Mouse (Mus musculus) CD4-positive naive resting alpha-beta T cell, adult 57 days (primary cell): ENCODE results near the gene Cd81. TPM values are rescaled to one million over a fixed set of nuclear protein-coding genes. Genes with fewer than 3 reads are reported as not detected.

Experiments used
- total RNA-seq: library from RNA; stranded (reverse); gene quantifications from one replicate; pipeline ENCODE4 v1.2.4, GENCODE M21; 2023

Cd81 gene
- total RNA-seq = 42.0 TPM

DNA sequence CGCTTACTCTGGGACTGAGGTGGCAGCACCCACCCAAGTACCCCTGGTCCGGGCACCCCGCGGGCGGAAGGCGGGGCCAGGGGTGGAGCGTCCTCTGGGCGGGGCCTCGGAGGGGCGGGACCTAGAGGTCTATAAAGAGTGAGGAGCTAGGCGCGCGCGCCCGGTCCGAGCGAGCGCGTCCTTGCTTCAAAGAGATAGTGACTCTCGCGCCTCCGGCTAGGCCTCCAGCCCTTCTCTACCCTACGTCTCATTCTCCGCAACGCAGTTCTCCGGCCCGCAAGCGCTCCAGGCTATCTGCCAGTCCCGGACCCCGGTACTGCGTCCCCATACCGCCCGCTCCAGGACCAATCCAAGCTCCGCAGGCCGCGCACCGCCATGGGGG, at the start of gene Cd81:
Gene Cd81, plus strand, starts transcription at position 114 of the 382 bp plus-strand sequence.

DNA sequence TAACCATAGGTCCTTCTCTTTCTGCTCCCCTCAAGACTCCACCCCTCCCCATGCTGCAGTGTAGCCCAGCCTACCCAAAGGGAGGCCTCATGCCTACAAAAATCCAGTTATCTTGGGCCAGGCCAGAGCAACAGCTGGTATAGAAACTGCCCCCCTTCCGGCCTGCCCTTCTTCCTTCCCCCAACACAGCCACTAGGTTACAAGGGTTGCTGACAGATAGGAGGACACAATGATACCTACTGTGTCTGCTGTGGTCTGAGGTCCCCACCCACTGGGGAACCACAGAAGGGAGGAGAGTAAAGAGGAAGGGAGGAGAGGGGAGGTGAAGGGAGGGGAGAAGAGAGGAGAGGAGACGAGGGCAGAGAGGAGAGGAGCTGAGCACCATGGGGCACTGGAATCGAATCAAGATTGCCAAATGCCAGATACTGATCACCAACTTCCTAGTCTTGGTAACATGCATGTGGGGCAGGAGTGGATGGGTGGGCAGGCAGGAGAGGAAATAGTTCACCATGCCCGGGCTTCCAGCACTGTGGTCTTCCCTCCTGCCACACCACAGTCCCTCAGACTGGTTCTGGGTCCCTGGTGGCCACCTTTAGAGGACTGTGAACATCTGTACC, 47.7 kb upstream of the Cd81 start, which contains the start of gene Tspan32:
Gene Tspan32, plus strand, starts transcription at position 320 of the 617 bp plus-strand sequence.

DNA sequence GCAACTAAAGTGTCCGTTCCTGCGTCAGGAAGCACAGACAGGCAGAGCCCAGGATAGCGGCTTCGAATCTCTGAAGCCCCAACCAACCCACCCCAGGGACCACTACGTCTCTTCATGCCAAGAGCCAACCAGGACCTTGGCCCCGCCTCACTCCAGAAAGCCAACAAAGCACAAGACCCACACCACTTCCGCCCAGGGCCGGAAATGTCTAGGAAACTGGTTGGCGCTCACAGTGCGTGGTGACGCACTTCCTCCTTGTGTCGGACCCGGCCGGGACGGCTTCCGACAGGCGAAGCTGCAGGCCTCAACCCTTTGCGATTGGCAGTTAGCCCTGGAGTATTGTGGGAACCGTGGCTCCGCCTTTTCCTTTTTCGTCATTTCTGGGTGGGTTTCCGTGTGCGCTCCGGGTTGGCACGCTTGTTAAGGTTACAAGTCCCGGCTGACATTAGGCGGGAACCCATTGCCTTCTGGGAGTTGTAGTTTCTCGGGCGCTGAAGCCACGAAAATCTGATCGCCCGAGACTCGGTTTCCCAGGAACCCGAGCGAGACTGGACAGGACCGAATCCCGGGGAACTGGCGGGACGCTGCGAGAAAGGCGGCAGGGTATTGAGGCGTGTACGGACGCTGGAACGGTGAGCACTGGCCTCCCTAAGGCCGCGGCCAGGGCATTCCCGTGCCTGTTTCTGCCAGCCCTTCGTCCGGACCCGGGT, 16.5 kb downstream of the Cd81 start, which contains the start of gene Tssc4:
Gene Tssc4, plus strand, starts transcription at position 368 of the 710 bp plus-strand sequence.

DNA sequence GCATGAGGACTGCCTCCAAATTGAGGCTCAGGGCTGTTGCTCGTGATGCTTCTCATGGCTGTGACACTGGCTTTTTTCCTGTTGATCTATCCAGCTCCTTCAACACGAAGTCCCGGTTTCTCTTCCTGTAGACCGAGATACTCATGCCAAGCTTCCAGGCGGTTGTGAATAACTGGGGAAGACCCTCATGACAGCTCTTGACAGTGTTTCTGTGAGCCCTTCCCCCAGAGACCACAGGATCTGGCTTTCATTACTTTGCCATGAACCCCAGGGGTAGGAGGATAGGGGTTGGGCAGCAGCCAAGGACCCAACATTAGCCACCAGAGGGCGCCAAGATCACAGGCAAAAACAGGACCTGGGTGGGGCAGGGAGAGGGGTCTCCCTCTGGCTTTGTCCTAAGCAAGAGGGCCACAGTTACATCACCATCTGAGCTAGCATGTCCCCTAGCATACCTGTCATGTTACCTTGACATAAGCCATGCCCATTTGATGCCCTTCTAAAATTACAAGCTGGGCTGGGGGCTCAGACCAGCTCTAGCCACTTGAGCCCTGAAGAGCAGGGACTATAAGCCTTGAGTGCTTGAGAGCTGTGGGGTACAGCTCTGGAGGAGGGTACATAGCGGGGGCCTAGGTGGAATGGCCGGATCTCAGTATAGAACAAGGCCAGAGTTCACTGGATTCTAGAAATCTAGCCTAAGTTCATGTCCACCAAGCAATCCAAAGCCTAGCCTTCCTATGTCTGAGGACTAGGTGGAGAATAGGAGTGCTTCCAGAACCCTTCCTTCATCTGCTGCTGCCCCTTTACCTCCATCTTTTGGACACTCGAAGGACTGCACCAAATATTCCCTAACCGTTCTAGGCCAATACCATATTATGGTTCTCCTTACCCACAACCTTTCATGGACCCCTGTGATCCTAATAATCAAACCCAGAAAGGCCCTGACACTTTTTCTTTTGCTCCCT, 42.3 kb downstream of the Cd81 start, which contains the start of gene Trpm5:
Gene Trpm5, minus strand, starts transcription at position 51 of the 962 bp plus-strand sequence.

DNA sequence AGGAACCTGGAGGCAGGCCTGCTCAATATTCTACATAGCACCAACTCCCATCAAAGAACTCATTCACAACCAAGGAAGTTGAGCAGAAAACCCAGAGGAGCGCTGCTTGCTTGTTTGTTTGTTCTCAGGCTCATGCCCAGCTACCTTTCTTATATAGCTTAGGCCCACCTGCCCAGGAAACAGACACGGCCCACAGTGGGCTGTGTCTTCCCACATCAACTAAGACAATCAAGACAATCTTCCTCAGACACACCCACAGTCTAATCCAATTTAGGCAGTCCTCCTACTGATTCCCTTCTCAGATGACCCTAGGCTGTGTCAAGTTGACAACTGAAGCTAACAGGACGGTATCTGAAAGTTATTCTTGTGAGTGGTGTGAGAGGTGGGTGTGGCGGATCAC, 53.5 kb downstream of the Cd81 start, which contains the start of gene Kcnq1:
Gene Kcnq1, plus strand, starts transcription at position 301 of the 400 bp plus-strand sequence.

Other genes starting within 250 kb of the Cd81 start
- gene Th, start 121.6 kb upstream of the Cd81 start, total RNA-seq = not detected
- gene Ascl2, start 83.5 kb upstream of the Cd81 start, total RNA-seq = not detected
- gene Tspan32, start 47.7 kb upstream of the Cd81 start, total RNA-seq = 179 TPM
- gene Tssc4, start 16.5 kb downstream of the Cd81 start, total RNA-seq = 17.0 TPM
- not detected for gene Trpm5, start 41.9 kb downstream of the Cd81 start, total RNA-seq
- gene Kcnq1, start 53.6 kb downstream of the Cd81 start, total RNA-seq = not detected